Mouse (Mus musculus) G1E-ER4 (cell line): Measurements from ENCODE around the gene Wdr11. TPM values are rescaled to one million over a fixed set of nuclear protein-coding genes. Genes with fewer than 3 reads are reported as not detected.

Experiments used
- GATA1 ChIP-seq: IDR thresholded peaks from one replicate; pipeline ENCODE4 v1.8.0; 2012; ENCODE audit warnings: low read length, inconsistent platforms
- polyA plus RNA-seq: library from polyadenylated mRNA; stranded (reverse); fragments of >175 nt; gene quantifications from 2 replicates; pipeline ENCODE4 v1.2.3, GENCODE M21; 2012

Gene Wdr11
- polyA plus RNA-seq, 1 experiment = 4.0 TPM

DNA sequence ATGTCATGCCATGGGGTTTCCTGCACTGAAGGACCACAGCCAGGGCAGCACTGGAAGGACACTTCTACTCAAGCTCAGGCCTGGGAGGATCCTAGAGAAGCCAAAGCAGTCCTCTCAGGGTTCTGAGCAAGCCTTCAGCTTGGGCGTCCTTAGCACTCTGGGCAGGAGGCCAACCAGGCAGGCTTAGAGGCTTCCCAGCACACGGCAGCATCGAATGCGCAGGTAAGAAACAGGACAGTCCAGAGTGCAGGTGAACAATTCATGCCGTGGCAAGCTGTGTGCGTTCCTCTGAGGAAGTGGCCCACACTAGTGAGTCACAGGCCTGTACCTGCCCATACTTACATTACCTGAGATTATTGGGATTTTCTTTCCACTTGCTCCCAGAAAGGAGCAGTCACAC lies 74.3 kb downstream of the Wdr11 start:
- TF ChIP-seq GATA1 = no peak

DNA sequence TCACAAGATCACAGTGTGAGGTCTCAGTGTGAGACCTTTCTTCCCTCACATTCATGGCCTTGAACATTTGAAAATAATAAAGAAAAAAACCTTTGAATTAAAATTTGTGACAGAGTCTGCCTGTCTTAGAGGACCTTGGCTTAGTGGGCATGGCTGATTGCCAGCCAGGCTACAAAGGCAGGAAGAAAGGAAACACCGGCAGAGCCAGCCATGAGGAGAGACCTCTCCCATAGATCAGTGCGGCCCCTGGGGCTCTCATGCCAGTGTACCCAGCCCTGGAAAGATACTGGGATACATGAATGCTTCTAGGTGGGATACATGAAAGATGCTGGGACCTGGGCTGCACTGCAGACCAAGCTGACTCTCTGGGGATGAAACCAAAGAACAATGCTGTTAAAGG lies 74.9 kb downstream of the Wdr11 start:
- no peak for TF ChIP-seq GATA1

DNA sequence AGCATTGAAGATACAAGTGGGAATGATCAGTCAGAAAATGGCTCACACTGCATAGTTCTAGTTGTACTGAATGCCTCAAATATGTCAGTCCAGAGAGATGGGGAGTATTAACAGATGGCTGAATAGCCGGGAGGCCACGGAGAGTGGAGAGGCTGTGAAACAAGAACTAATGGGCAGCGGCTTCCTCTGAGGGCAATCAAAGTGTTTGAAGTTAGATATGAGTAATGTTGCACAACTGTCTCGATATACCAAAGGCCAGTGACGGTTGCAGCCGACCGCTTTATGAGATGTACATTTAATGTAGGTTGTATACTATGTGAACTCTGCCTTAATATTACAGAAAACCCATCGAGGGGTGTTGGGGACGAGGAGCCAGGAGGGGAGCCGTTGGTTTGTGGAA lies 78.6 kb downstream of the Wdr11 start:
- TF ChIP-seq GATA1 = no peak

DNA sequence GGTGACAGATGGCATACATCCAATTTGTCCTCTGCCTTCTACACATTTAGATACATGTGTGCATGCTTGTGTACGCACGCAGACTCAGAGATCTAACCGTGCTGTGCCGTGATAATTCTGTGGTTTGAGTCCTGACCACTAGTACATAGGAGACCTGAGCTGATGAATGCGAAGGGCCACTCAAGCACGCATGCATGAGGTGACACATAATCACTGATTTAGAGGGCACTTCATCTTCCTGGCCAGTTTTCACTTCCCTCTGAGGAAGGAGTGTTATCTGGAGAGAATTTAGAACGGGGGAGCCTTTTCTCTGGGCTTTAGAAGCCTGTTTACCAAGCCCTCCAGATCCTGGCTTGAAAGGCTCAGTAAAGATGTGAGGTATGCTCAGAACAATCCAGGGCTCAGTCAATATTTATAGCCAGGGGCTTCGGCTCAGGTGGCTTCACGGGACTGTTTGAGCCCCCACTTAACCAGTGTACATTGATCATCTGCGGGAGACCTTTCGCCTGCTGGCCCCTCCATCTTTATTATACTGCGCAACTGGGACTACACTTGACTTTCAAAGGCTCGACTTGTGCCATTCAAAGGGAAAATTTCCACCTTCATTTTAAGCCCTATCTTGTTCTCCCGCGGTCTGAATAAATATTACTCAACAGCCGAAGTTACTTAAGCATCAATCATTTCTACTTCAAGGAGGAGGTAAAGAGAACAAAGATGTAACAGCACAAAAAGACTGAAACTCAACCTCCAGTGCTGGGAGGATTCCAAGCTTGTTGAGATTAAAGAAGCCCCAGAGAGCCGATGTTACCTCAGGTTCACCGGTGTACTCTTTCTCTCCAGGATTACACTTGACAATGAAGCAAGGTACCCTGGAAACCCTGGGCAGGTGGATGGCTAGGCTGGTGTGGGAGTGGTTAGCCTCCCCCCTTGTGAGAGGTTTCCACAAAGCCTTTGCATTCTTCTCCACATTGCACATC lies 80.3 kb downstream of the Wdr11 start:
- TF ChIP-seq GATA1 = no peak

DNA sequence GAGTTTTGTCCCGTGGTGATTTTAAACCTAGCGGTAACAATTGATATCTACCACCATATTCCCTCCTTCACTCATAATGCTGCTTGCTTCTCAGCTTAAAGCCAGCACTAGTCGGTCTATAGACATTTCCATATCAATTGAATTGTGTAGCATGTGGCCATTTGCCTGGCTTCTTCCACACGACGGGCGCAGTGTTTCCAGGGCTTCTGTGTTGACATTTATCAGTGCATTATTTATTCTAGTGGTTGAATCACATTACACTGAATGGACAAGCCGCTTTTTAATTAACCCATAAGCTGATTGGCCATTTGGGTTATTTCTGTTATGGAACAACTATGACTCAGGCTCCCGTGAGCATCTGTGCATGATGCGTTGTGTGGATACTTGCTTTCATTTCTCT lies 82.1 kb downstream of the Wdr11 start:
- TF ChIP-seq GATA1 = no peak

DNA sequence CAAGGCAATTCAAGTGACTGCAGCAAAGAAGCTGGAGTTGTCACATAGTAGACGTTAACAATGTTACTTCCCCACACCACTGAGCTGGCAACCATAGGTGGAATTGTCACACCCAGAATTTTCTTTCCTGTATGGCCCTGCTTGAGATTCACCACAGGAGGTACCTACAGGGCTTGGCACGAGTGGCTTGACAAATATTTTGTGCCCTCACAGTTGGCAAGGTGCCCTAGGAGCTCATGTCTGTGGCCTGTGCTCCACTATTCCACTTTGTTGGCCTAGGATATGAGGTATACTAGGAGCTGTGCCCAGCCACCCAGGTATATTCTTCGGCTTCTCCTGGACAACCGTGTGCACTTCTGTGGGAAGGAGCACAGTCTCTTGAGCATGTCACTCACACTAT lies 82.9 kb downstream of the Wdr11 start:
- no peak for TF ChIP-seq GATA1

DNA sequence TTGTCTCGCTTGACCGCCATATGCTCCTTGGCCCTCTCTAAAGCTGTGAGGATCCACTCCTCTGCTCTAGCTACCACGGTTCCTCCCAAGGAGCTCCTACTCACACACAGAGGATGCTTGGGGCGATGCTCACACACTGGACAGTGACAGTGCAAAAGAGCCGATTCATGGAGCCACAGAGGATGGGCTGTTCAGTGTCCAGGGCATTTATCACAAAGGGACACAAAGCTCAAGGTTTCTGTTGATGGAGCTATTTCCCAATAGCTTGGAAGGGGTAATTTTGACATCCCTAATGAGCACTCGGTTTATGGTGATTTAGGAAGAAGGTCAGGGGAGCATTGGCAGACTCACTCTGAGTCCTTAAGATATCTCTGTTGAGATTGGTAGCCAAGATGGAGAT lies 84.2 kb downstream of the Wdr11 start:
- TF ChIP-seq GATA1 = no peak

DNA sequence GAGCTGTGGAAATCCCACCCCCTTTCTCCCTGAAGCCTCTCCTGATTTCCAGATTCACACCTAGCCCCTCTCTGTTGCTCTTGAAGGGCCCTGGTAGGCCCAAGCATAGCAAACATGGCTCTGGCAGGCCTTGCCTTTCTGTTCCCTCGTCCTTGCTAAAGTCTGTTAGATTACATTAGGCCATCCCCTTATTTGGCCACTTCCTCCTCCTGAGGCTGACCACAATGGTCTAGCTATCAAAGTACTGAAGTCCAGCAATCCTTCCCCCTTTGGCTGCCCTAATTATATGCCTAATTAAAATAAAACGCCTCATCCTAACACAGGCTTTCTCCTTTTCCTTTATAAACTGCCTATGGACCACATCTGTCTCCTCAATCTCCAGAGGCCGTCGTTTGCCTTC lies 85.5 kb downstream of the Wdr11 start:
- TF ChIP-seq GATA1 = no peak

DNA sequence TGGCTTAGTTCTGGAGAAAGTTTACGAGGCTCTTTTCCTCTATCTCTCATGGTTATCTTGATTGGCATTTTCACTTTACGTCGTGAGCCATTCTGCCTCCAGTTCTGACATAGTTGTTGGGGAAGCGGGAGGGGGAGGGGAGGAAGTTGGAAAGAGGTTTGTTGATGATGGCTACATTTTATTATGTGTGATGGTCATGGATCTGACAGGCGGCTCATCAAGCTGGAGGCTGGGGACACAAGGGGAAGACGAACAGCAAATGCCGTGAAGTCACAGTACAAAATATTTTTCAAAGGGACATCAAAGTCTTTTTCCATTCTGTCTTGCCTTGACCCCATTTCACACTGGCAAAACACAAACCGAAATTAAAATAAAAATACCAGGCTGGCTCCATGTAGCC lies 86.8 kb downstream of the Wdr11 start:
- no peak for TF ChIP-seq GATA1

DNA sequence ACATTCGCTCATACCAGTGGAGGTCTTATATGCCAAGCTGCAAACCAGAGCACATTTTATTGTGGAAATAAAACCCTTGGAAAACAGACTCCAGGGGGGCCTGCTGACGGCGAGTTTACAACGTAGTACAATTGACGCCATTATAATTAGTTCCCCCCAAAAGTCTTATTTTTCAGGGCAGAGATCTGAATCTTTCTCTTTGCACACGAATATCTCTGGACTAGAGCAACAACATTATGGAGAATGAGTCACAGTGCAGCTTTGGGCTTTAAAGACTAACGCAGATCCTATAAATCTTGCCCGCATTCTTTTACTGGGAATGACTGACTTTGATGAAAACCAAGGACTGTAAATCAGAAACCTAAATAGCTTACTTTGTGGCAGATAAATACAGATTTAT lies 87.3 kb downstream of the Wdr11 start:
- no peak for TF ChIP-seq GATA1

DNA sequence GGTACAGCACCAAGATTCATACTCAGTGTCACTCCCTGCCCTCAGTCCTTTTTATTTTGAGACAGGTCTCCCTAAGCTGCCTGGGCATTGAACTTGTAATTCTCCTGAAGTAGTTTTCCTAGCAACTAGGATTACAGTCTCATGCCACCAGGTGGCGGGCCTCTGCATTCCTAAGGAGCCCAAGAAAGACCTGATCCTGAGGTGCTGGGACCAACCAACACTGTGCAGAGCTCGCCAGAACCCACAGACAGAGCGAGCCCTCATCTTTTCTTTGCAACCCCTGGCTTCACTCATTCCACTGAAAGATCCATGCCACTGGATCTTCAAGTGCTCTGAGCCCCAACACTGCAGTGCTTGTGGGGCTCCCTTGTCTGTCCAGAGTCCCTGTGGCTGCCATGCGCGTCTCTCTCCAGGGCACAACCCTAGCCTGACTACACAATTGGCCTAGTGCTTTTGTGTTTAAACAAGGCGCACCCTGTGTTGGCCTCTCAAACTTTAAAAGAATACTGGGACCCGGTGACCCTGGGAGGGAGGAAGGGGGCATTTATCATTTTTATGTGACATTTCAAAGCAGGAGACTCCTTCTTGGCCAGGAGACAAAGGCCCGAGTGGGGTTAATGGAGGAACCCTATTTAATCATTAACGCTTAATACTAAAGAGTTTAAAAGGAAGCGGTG lies 89.0 kb downstream of the Wdr11 start:
- no peak for TF ChIP-seq GATA1

DNA sequence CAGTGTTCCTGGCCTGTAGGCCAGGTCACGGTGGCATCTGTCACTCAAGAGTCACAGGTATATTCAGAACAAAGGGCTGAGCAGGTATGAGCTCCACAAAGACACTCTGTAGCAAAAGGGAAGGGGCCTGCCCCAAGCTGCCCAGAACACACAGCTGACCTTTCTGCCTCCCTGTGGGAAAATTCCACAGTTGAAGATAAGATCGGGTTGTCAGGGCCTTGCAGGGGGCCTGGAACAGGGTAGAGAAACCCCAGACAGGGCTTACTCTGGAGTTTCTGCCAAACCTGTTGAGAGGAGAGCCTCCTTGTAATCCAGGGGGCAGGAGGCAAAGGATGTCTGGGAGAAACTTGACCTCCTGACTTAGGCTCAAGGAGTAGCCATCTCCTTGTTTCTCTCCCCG lies 90.9 kb downstream of the Wdr11 start:
- no peak for TF ChIP-seq GATA1

DNA sequence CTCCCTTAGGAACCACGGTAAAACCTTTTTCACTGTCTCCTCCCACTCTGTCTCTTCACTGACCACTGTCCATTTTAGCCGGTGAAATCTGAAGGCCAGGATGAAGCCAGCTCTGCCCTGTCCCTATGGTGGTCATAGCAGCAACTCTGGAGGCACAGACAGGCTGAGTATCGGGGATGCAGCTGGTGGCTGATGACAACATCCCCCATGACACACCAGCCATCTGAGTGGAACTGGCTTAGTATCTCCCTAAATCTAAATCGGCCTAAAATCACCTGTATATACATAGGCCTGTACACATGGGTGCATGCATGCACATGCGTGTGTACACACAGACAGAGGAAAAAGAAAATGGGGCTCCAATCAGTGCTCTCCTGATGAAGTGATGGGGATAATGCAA lies 93.7 kb downstream of the Wdr11 start:
- no peak for TF ChIP-seq GATA1
